Mouse (Mus musculus) spleen, postnatal 4 days (tissue): ENCODE measurements around the gene Hic1.

Experiments
- DNase-seq, 2 experiments: peaks; one replicate each; pipeline ENCODE4 v3.0.0; 2022; ENCODE audit warnings: low spot score in 2 of 2

Hic1 gene

DNA sequence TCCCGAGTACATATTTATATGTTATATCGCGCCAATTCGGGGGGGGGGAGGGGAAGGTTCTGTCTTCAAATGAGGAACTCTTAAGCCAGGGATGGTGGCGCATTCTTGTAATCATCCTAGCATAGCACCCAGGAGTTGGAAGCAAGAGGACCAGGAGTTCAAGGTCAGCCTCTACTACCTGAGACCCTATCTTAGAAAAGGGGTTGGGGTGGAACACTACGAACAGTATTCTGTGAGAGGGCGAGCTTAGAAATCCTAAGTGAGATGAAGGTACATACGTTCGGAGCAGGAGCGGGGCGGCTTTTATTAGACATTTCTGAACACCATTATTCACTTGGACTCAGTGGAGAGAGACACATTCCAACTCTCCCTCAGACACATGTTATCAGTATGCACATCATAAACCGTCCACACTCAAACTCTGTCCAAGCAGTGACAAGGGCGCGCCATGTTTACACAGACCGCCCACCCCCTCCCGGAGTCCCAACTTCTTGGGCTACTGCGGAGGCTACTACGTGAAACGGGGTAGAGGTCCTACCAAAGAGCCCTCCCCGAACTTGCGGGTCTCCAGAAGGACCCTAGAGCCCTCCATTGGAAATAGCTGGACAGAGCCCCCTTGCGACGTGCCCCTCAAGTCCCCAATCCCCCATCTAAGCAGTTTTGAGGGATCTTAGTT lies at the start of gene Hic1:
TSS of gene Hic1 (minus strand) at position 115 of the 676 bp plus-strand sequence.
- no peak for DNase-seq

DNA sequence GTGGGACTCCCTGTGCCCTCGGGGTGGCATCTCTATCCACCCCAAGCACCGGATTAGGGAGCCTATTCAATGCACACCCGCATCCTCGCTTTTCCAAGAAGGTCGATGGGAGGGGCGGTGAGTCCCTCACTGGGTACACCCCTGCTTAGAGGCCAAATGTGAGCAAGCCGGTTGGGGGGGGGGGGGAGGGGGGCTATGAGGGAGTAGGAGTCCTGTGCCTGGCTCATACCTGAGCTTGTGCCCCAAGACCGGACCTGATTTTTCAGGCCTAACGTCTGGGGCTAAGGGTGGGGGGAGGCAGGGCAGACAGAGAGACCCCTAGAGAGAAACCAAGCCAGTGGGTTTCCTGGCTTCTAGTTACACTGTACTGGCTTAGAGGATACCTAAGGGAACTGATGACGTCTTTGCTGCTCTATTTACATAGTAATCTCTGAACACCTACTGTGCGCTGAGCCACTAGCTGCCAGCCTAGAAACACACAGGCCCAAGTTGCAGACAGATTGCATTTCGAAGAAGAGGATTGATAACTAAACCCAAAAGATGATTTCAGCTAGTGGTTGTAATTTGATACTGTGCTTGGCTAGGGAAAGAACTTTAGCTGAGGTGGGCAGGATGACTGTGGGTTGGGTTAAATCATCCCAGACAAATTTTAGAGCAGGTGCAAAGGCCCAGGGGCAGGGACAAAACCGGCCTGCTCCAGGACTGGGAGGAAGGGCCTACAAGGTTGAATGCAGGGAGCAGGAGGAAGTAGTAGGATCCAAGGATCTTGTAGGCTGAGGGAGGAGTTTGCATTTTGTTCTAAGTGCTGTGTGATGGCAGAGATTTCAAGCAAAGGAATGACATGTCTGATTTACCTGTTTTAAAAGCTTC lies 45.0 kb upstream of the Hic1 start:
- no peak for DNase-seq

DNA sequence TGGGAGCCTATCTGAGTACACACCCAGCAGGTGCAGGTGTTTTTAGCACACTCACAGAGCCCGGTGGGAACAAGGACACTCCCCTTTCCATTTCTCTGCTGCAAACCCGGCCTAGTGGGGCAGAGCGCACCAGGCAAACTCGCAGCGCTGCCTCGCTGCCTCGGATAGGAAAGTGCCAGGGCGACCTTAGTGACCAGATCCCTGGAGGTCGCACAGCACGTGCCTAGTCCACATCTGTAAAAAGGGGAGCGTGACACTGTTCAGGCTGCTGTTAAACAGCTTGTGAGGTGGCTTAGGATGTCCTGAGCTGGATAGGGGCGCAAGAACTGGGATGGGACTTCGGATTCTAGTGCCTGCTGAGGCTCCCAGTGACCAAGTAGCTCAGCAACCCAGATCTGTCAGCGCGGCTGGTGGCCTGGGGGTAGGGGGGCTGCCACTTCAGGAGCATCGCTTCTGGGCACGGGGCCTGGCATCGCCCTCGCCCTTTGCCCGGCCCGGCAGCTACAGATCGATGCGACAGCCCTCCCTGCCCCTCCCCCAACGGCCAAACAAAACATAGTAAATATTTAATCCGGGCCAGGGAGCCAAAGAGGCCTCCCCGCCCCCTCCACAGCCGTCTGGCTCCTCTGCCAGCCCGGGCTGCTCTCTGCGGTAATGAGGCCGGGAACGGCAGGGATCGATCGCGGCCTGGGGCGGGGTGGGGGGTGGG lies 44.2 kb upstream of the Hic1 start:
- DNase-seq, result no peak

DNA sequence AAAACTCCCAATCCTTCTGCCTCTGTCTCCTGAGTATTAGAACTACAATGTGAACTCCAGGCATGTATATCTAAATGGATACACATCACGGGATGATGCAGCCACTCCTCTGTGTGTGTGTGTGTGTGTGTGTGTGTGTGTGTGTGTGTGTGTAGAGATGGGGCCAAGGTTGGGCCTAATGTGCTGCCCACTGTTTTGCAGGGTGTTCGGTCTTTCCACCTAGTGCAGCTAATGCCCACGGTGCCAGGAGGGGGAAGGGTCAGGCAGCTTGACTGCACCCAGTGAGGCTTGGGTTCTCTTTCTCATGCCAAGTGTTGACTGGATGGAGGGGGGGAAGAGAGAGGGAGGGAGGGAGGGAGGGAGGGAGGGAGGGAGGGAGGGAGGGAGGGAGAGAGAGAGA lies 43.6 kb upstream of the Hic1 start:
- DNase-seq, result no peak

DNA sequence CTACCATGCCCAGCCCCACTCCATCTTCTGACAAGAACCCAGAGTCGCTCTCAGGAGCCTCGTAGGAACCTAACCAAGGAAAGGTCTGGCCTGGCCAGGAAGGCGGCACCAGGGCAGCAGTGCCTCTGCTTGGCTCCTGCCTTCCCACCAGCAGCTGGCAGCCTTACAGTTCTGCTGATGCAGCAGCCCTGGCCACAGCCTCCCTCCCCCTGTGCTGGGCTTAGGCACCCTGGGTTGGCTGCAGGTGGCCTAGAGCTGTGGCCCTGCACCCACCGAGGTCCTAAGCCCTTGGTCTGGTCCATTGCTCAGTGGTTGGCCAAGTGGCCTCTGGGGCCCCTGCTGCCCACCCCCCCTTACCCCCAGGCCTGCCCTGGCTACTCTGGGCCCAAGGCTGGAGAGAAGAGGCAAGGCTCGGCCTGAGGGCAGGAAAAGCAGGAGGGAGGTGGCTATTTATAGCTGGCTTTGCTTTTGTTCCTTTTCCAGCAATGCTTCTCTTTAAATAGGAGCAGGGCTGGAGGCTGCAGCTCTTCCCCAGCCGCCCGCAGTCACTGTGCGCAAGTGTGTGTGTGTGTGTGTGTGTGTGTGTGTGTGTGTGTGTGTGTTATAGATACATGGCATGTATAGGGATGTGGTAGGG lies 42.8 kb upstream of the Hic1 start:
- no peak for DNase-seq

DNA sequence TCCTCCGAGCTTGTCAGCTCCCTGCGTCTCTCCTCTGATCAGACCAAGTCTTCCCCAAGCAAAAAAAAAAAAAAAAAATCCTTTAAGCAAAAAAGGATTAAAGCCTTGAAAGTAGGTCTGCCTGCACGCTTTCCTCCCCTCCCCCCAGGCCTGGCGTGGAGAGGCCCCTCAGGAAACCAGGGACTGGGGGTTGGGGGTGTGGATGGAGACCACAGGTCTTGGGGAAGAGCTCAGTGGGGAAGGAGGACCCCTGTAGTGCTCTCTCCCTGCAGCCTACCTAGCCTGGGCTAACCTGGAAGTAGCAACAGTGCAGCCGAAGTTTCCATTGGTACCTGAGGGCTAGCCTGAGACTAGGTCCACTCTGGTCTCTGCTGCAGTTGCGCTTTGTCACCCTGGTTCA lies 41.4 kb upstream of the Hic1 start:
- DNase-seq, result no peak

DNA sequence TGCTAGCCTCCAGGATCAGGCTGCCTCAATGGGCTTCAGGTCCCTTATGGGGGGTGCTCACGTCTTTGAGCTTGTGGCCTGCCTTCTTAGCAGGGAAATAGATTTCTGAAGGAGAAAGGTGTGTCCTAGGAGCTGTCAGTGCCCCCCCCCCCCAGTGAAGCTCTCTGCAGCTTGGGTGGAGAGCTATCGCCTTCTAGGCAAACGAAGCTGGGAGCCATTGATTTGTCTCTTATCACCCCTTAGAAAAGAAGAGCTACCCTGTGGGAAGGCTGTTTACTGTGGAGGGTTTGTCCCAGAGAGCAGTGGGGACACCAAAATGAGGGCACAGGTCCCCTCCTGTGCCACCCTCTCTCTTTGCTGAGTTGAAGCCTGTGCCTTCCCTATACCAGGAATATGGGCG lies 40.8 kb upstream of the Hic1 start:
- no peak for DNase-seq

DNA sequence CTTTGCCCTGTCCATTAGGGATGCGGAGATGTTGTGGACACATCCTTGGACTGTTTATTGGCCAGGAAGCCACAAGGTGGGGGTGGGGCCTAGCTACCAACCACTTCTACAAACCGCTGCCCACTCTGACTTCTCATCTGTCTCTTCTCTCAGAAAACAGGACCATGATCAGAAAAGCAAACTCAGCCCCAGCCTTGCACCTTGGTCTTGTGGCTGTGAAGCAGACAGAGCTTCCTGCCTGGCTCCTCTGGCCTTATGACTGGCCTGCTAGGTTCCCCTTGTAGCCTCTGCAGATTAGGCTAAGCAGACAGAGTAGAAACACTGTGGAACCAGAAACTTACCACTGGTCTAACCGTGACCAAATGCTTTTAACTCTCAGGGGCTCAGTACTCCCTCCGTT lies 40.0 kb upstream of the Hic1 start:
- DNase-seq, result no peak

DNA sequence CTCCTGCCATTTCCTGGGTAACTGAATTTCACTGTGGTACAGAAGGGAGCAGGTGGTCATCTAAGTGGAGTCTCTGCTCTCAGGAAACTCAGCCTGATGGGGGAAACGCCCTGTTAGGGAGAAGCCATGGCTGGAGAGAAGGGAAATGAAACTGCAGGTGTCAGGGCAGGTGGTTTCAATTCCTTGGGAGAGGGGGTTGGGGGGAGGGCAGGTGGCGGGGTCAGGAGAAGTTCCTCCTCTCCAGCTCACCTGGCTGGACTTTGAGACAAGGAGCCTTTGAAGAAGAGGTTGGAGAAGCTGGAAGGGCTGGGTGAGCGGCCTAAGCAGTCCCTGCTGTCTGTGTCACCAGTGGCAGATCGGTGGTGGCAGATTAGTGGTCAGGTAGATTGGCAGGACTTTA lies 37.0 kb upstream of the Hic1 start:
- no peak for DNase-seq

DNA sequence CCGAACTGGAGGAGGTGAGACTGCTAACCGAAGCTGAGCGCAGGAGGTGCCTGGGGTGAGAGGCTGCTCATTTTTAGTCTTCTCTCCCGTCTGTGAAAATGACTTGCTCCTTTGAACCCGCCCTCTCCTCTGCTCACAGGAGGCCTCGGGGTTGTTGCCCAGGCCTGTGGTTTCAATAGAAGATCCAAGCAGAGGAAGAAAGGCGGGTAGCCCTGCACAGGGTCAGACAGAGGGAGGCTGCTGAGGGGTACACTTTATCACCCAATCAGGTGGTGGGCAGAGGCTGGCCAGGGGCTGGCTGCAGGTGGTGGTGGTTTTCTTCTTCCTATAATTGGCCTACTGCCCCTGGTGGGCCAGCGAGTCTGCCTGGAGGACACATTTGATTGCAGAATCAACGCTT lies 35.2 kb upstream of the Hic1 start:
- DNase-seq, result no peak

DNA sequence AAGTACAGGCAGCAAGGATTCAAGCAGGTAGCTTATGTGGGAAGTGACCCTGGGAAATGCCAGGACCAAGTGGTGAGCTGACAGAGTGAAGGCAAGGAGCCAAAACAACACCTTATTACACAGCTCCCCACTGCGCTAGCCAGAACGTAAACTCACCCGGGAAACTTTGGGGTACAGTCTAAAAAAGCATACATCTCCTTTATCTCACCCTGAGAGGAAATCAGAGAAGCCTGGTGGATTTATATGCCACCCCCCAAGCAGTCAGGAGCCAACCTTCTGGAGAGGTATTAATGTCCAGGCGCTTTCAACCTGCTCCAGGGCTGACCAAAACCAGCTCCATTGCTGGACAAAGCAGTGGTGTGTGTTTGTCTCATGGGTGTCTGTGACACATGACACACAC lies 34.6 kb upstream of the Hic1 start:
- DNase-seq, result no peak

DNA sequence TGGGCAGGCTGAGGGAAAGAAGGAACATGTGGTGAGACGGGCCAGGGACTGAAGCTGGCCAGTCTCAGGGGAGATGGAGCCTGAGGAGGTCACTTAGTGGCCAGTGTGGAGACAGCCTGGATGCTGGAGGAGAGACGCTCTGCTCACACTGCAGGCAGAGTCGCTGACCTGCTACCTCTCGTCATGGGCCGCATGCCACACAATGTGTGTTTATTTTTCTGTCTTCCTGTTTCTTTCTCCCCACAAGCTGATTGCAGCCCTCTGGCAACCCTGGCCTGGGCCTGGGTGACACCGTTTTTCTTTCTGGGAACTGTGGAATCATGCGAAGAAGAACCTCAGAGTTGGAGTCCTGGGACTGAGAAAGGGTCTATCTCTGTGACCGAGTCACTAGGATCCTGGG lies 32.4 kb upstream of the Hic1 start:
- DNase-seq, result no peak

DNA sequence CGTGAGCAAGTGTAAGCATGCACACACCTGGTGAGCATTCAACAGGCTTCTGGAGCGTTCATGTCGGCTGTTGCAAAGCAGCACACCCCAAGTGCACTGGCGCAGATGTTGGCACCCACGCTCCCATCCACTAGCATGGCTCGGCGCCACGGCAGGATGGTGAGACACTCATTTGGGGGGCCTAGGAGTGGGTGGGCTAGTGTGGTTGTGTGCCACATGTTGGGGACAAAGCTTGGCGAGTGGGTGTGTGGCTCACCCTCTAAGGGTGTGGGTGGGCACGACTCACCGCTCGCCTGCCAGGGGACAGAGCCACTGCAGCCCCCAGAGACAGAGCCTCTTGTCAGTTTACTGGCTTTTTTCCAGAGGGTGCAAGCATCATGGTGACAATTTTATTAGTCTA lies 31.6 kb upstream of the Hic1 start:
- DNase-seq, result peak in 1 of 2 experiments; percentile 54

DNA sequence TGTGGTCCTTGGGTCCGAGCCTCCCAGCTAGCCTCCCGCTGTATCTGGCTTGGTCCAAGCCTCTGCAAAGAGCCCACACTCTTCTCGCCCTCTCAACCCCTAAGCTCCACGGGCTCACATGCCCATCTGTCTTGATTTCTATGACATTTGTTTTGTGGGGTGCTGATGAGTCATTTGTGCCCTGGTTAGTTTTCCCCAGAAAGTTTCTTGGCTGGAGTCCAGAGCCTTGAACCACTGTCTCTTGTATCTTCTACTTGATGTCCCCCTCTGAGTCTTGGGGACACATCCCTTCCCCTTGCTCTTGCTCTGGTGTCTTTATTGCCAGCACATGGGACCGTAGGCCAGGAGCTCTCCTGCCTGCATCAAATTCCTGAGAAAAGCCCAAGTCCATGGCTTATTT lies 30.6 kb upstream of the Hic1 start:
- DNase-seq, result no peak

DNA sequence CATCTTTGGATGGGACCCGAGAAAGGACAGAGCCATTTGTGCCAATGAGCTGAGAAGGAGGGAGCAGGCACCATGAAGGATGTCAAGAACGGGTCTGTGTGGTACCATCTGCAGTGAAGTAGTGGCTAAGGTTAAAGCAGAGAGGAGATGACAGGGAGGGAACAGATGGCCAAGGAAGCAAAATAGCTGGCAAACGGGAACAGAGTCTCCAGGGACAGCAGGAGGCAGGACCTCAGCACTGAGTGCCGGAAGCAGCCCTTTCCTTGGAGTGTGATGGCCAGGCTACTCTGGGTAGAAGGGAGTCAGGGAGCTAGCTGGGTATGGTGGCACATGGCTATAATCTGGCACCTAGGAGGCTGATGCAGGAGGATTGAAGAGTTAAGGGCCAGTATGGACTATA lies 29.5 kb upstream of the Hic1 start:
- DNase-seq, result no peak

DNA sequence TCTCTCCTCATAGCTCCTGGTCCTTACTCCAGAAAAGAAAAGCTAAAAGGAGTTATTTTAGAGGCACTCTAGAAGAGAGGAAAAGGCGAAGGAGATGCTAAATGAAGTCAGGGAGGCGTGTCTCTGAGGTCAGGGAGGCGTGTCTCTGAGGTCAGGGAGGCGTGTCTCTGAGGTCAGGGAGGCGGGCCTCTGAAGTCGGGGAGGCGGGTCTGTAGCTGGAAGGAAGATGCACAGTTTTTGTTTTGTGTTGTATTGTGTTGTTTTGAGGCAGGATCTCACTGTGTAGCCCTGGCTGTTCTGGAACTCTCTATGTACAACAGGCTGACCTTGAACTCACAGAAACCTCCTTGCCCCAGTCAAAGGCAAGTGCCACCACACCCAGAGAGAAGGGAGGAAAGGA lies 28.6 kb upstream of the Hic1 start:
- peak in 1 of 2 experiments; percentile 53 for DNase-seq

DNA sequence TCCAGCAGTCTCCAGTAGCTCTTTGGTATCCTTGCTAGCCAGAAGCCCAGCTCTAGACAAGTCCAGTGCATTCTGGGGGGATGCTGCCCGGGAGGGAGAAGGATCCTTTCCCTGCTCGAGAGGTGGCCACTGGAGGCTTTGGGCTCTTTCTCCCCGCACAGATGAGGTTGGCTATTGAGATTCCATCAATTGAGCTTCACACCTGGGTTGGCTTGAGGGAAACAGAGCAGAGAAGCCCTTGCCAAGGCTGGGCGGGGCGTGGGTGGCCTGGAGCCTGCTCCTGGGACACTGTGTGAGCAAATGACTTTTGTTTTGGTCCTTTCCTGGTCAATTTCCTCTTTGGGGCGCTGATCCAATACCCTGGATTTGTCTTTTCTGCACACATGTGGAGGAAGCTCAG lies 26.8 kb upstream of the Hic1 start:
- DNase-seq, result peak in 1 of 2 experiments; percentile 52

DNA sequence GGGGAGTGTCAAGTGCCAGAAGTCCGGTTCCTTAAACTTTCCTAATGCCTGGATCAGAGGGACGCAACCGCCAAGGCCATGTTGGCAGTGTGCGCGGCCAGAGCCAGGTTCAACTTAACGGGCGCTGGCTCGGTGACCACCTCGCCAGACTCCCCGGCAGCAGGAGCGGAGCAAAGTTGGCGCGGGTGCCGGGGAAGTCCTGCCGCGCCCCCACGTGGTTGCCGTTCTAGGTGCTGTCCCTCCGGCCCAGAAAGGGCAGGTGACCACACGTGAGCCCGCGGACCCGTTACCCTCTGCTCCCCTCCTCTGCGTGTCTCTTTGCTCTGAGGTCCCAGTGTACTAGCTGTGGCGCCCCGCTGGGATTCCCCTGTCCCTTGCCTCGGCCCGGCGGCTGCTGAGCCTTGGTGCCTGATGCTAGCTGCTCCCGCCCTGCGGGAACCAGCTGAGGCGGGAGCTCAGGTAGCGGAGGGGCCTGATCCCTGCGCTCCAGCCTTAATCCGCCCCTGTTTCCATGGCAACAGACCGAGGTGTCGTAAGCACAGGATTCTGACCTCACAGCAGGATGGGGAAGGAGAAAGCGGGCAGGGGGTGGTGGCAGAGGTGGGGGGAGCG lies 25.6 kb upstream of the Hic1 start:
- peak in 1 of 2 experiments; percentile 72 for DNase-seq

DNA sequence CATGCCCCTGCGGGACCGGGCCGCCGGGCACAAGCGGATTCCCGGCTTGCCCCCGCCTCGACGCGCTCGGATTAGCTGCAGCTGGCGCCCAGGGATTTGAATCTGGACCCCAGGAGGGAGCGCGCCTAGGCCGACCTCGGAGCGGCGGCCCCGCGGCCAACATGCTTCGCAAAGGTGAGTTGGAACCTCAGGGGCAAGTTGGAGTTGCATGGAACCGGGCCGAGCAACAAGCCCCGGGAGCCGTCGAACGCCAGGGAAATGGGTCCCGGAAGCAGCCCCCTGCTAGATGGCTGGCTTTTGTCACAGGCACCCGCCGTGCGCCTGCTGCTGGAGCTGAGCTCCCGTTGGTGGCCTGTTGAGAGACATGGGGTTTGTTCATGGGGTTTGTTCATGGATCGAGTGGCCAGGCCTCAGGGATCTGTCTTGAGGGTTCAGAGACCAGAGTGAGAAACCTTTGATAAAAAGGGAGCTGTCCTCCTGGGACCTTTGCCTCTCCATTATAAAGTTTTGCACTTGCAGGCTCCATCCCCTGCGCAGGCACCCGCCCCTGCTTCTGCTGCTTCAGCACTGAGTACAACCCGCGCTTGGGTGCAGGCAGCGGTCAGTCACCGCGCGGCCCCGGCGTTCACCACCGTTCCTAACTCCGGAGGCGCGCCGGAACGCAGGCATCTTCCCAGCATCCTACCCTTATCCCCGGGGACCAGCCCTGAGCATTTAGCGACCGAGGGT lies 25.0 kb upstream of the Hic1 start:
- DNase-seq, result peak in 1 of 2 experiments; percentile 70

DNA sequence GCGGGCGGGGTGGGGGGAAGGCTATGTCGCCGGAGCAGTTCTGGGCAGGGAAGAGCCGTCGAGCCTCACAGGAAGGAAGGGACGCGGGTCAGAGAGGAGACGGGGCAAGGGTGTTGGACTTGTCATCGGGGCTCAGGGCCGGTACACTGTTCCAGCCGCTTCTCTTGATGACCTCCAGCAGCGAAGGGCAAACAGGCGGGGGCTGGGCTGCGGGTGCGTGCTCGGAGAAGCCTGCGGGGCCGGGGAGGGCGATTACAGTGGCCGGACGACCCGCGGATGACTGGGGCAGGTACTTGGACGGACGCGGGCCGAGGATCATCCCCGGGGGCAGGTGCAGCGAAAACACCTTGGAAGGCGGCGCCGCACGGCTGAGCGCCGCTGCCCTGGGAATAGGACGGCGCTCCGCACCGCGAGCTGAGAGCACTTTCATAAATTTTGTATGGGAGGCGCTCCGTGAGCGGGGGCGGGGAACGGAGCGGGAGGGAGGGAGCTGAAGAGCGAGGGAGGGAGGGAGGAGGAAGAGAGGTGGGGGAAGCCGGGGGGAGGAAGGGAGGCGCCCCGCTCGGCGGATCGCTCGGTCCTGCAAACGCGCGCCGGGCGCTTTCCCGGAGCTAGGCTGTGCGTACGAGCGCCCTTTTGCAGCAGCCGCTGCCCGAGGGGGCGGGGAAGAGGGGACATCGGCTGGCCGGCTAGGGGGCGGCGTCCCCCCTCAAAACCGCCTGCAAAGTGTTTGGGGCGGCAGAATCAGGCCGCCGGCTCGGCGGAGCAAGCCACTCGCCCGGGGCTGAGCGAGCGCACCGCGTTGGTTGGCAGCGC lies 24.1 kb upstream of the Hic1 start, which contains the start of gene Rtn4rl1:
TSS of gene Rtn4rl1 (plus strand) at position 528 of the 816 bp plus-strand sequence.
- DNase-seq, result peak; percentile 41 to 73
